Mouse (Mus musculus) heart, postnatal 0 days (tissue): Measurements from ENCODE around the gene Gm38431.

Source experiments
- CTCF ChIP-seq: IDR thresholded peaks from 2 replicates; pipeline ENCODE4 v1.5.1; 2016; ENCODE audit warnings: antibody characterized with exemption, control low read depth, low read depth
- EP300 ChIP-seq: IDR thresholded peaks from 2 replicates; pipeline ENCODE4 v1.6.1; 2016; ENCODE audit warnings: antibody characterized with exemption, low read depth

DNA sequence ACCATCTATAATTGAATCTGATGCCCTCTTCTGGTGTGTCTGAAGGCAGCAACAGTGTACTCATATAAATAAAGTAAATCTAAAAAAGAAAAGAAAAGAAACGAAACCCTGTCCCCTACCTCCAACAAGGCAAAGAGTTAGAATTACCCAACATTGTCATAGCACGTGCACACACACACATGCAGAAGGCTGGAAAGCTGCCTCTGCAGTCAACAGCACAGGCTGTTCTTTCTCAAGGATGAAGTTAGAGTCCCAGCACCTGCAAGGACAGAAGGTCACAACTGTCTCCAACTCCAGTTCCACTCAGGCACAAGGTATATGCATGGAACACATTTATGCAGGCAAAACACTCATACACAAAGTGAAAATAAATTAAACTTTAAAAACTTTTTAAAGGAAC lies 10.3 kb upstream of the Gm38431 start:
- TF ChIP-seq CTCF: no peak
- TF ChIP-seq EP300: no peak
